Mouse (Mus musculus) bone marrow macrophage, adult 2 months (primary cell): ENCODE results near the gene Aqp9. TPM values are rescaled to one million over a fixed set of nuclear protein-coding genes. Genes with fewer than 3 reads are reported as not detected.

Experiments
- H3K27ac ChIP-seq: 2 replicates; pipeline ENCODE4 v1.5.1; 2012; ENCODE audit warnings: low read depth, low read length; ENCODE audit not compliant: insufficient read depth
- H3K4me1 ChIP-seq: 2 replicates; pipeline ENCODE4 v1.6.1; 2012; ENCODE audit warnings: low read length; ENCODE audit not compliant: control insufficient read depth, insufficient read depth
- H3K4me3 ChIP-seq: 2 replicates; pipeline ENCODE4 v1.5.1; 2012; ENCODE audit warnings: mild to moderate bottlenecking, low read length, moderate library complexity; ENCODE audit not compliant: insufficient read depth
- CTCF ChIP-seq: IDR thresholded peaks from 2 replicates; pipeline ENCODE4 v1.5.1; 2012; ENCODE audit warnings: low read depth, mild to moderate bottlenecking, low read length, moderate library complexity
- POLR2A ChIP-seq: IDR thresholded peaks from 2 replicates; pipeline ENCODE4 v1.6.1; 2012; ENCODE audit warnings: mild to moderate bottlenecking, low read depth, low read length, borderline replicate concordance
- polyA plus RNA-seq: library from polyadenylated mRNA; stranded (reverse); fragments of >200 nt; gene quantifications from 2 replicates; pipeline ENCODE4 v1.2.4, GENCODE M21; 2012; ENCODE audit not compliant: missing spikeins, insufficient read depth, insufficient read length

Gene Aqp9
- polyA plus RNA-seq, 1 experiment: 0.20 TPM

DNA sequence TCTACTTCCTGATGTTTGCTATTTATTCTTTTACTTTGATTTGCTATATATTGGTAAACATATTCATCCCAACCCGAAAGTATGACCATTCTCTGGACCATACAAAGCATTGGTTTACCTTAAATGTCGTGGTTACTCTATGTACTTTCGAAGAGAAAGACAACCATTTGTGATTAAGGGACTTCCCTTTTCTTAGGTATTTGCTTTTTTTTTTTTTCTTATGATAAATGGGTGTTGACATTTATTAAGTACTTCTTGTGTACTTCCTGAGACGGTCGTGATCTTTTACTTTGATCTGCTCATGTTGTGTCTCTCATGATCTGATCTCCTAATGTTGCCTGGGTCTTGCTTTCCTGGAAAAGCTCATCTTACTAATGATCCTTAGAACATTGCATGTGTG is 30.3 kb upstream of the Aqp9 start:
- Histone ChIP-seq H3K4me3 (no peak overlapping the region), H3K4me1 (no peaks in the 10 kb centered on the region), H3K27ac (no peak overlapping the region)
- TF ChIP-seq POLR2A: no peak
- no peak for TF ChIP-seq CTCF

DNA sequence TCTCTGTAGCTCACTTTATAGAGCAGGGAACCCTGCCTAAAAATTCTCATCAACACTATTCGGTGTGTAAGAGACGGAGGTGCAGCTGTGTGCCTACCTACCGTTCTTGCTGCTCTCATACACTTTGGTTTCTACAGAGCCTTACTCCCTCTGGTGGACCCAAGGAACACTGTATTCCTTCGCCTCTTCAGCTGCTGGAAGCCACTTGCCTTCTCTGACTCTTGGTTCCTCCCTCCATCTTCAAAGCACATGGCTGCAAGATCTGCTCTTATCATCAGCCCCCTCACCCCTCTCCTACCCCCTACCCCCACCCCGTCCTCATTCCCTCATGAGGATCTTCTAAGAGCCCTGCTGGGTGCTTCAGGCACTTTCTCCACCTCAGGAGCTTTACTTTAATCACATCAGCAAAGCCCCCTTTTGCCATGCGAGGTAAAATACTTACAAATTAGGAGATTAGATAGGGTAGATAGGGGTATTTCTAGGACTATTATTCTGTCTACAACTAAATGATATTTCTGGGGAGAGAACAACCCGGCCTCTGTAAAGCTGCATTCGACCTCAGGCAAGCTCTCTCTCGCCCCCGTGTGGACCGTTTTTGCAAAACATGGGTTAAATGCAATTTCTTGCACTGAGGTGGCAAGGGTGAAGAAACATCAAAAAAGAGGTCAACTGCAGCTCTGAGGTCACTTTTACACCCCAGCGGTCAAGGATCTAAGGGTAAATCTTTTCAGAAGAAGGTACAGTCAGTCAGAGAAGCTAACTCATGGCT is 20.3 kb upstream of the Aqp9 start:
- Histone ChIP-seq H3K27ac (no peak overlapping the region), H3K4me1 (peaks cover 11% of the 10 kb centered on the region), H3K4me3 (no peak overlapping the region)
- TF ChIP-seq POLR2A: no peak
- TF ChIP-seq CTCF: peak; percentile 70

- H3K4me1 ChIP-seq: peaks cover 11% of the 10 kb centered on the region
- TF ChIP-seq CTCF (no peak), POLR2A (no peak)
- H3K4me3 ChIP-seq: no peak overlapping the region
- no peak overlapping the region for H3K27ac ChIP-seq
Measured at GRCm38 (mm10) chr9:71187396-71187795, 18.9 kb upstream of the Aqp9 start.

- TF ChIP-seq CTCF (no peak), POLR2A (no peak)
- H3K4me1 ChIP-seq: peaks cover 11% of the 10 kb centered on the region
- H3K4me3 ChIP-seq: no peak overlapping the region
- H3K27ac ChIP-seq: no peak overlapping the region
Measured at GRCm38 (mm10) chr9:71185823-71186222, 17.3 kb upstream of the Aqp9 start.

GRCm38 (mm10) chr9:71185285-71185684 is 16.8 kb upstream of the Aqp9 start:
- Histone ChIP-seq H3K27ac (no peak overlapping the region), H3K4me3 (no peak overlapping the region), H3K4me1 (peaks cover 11% of the 10 kb centered on the region)
- TF ChIP-seq POLR2A (no peak), CTCF (no peak)

DNA sequence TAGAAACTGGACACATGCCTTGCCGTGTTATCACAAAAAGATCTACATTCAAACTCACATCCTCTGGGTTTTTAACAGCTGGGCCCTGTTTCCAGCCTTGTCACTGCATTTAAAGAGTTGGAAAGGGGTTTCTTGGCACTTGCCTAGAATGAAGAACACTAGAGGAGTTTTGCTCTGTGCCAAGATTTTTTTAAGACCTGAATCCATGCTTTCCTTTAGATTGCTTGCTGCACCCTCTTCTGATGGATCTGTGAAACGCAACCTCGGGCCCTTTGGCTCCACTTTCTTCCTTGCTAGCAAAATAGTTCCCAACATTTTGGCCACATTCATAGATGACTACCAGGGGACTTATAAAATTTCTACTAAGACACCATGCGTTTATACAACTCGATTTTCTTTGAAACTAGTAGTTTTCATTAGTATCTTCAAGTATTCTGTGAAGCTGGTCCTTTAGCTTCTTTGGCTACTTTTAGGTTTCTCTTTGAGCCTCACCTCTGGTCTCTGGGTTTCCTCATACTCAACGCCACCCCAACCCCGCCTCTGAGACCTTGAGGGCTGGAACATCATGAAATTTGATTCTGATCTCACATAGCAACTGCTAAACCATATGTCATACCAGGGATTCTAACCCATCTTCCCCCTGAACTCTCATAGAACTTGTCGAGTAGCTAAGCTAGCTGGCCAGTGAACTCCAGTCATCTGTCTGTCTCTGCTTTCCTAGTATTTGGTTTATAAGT is 11.7 kb upstream of the Aqp9 start:
- no peak overlapping the region for H3K27ac ChIP-seq
- peaks cover 3% of the 10 kb centered on the region for H3K4me1 ChIP-seq
- TF ChIP-seq CTCF (no peak), POLR2A (no peak)
- no peak overlapping the region for H3K4me3 ChIP-seq

DNA sequence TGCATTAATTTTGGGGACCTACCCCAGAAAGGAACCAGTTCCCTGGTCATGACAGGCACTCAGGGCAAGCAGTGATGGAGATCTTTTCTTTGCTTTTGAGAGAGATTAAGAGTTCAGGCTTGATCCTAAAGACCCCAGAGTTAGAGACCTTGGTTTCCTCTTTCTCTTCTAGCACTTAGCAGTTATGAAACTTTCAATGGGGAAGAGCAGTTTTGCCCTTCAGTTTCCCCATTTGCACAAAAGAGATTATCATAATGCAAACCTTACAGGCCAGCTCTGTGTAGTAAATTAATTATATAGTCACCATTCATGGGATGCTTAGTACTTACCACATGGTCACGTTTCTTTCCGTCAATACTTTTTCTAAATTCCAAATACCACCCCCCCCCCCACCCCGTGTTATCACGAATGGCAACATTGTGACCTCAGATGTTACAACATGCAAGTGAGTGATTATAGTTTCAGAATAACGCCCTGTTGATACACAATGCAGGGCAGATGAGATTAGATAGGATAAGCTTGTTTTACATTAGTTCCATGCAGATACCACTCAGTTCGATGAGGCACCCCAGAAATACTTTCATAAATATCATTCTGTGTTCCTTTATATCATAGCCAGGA is 10.9 kb upstream of the Aqp9 start:
- TF ChIP-seq CTCF: no peak
- TF ChIP-seq POLR2A: no peak
- H3K27ac ChIP-seq: no peak overlapping the region
- H3K4me1 ChIP-seq: peaks cover 6% of the 10 kb centered on the region
- no peak overlapping the region for H3K4me3 ChIP-seq

- H3K4me3 ChIP-seq: no peak overlapping the region
- TF ChIP-seq POLR2A (no peak), CTCF (no peak)
- H3K27ac ChIP-seq: no peak overlapping the region
- peaks cover 9% of the 10 kb centered on the region for H3K4me1 ChIP-seq
Measured at GRCm38 (mm10) chr9:71175686-71176085, 7.2 kb upstream of the Aqp9 start.

DNA sequence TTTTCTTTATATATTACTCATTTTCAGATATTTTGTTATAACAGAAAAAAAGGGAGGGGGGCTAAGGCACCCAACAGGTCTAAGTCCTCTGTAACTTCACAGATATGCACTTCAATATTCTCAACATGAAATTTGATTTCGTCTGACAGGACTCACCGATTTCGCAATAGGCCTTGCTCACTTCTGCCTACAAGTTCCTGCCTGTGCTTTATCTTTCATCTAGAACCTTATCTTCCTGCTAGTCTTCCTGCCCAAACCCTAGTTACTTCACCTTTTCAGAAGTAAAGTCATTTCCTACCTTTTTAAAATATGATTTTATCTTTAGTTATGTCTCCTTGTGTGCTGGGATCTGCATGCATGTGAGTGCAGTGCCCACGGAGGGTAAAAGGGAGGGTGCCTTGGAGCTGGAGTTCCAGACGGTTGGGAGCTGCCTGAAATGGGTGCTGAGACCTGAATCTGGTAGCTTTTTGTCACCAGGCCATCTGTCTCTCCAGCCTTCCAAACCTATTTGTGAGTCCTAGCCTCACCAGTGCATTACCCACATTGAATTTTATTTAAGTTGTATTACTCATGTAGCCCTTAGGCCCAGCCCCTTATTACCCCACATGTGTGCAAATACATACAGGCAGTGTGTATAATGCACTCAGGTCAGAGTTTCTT is 6.0 kb upstream of the Aqp9 start:
- H3K4me3 ChIP-seq: no peak overlapping the region
- H3K4me1 ChIP-seq: peaks cover 9% of the 10 kb centered on the region
- no peak overlapping the region for H3K27ac ChIP-seq
- TF ChIP-seq CTCF: no peak
- TF ChIP-seq POLR2A: no peak
